Mouse (Mus musculus): ENCODE measurements at regions not wholly inside any gene's neighbourhood (a gene's known extent, or its start where the extent isn't known, plus 50 kb on each side); places are given as distances from the start of the nearest gene placed in this dataset.

GRCm38 (mm10) chr13:48016051-48016450, 245.0 kb upstream of the Id4 start:
- no peak for DNase-seq (ENCODE audit: extremely low read depth)
- peaks cover 75% of the 10 kb centered on the region for H3K9me3 ChIP-seq (replicated peaks; ENCODE audit: low read length)
- H3K4me1 ChIP-seq (ENCODE audit: control insufficient read depth in 1 of 2, insufficient read depth in 2 of 2) = no peaks in the 10 kb centered on the region
- no peaks in the 10 kb centered on the region for H3K79me2 ChIP-seq (replicated peaks; ENCODE audit: control insufficient read depth, extremely low read depth, insufficient read depth, poor library complexity, severe bottlenecking)
- no peak overlapping the region for H3K27ac ChIP-seq (ENCODE audit: insufficient read depth, low read depth)
- H3K4me2 ChIP-seq (ENCODE audit: insufficient read depth, low read depth, poor library complexity, severe bottlenecking) = no peak overlapping the region
- H3K4me3 ChIP-seq (replicated peaks in 1 of 3; ENCODE audit: low read depth in 2 of 3, low read length in 2 of 3, poor library complexity in 1 of 3) = no peak overlapping the region
- H3K36me3 ChIP-seq (replicated peaks in 1 of 2; ENCODE audit: control insufficient read depth in 1 of 2, insufficient read depth in 1 of 2, low read length in 1 of 2) = no peaks in the 10 kb centered on the region
- H3K9ac ChIP-seq (ENCODE audit: insufficient read depth, low read depth) = no peak overlapping the region
- H3K27me3 ChIP-seq (replicated peaks) = no peaks in the 10 kb centered on the region
- in situ Hi-C loops (cut with MboI; ENCODE audit: low pct_ligation_motif_present, low pct_unique_long_range_greater_than_20kb, low sequenced_read_pairs) (loop anchor here (25.0 kb wide), 1 partner anchor 446 kb away; no protein-coding TSS in a partner anchor), dilution Hi-C loops (cut with MboI; ENCODE audit: extremely low pct_ligation_motif_present, extremely low pct_unique_long_range_greater_than_20kb, low sequenced_read_pairs) (no loop called here)
- TF ChIP-seq BHLHE40 (IDR thresholded peaks at IDR 0.05; ENCODE audit: low read depth, low read length) (no peak), MAFK (IDR thresholded peaks at IDR 0.05; ENCODE audit: insufficient replicate concordance, low read length) (no peak), ZMIZ1 (IDR thresholded peaks at IDR 0.05; ENCODE audit: low read depth, low read length) (no peak), POLR2AphosphoS2 (IDR thresholded peaks at IDR 0.05; ENCODE audit: low read depth, low read length) (no peak), ZKSCAN1 (IDR thresholded peaks at IDR 0.05; ENCODE audit: borderline replicate concordance, low read depth, low read length) (no peak), CHD1 (IDR thresholded peaks at IDR 0.05; ENCODE audit: low read depth, low read length) (no peak)

GRCm38 (mm10) chr13:48016606-48017005, 244.4 kb upstream of the Id4 start:
- Histone ChIP-seq H3K27ac (ENCODE audit: insufficient read depth, low read depth) (no peak overlapping the region), H3K4me3 (replicated peaks in 1 of 3; ENCODE audit: low read depth in 2 of 3, low read length in 2 of 3, poor library complexity in 1 of 3) (no peak overlapping the region), H3K9ac (ENCODE audit: insufficient read depth, low read depth) (no peak overlapping the region), H3K4me1 (ENCODE audit: control insufficient read depth in 1 of 2, insufficient read depth in 2 of 2) (no peaks in the 10 kb centered on the region), H3K27me3 (replicated peaks) (no peaks in the 10 kb centered on the region), H3K36me3 (replicated peaks in 1 of 2; ENCODE audit: control insufficient read depth in 1 of 2, insufficient read depth in 1 of 2, low read length in 1 of 2) (no peaks in the 10 kb centered on the region), H3K4me2 (ENCODE audit: insufficient read depth, low read depth, poor library complexity, severe bottlenecking) (no peak overlapping the region), H3K9me3 (replicated peaks; ENCODE audit: low read length) (peaks cover 76% of the 10 kb centered on the region), H3K79me2 (replicated peaks; ENCODE audit: control insufficient read depth, extremely low read depth, insufficient read depth, poor library complexity, severe bottlenecking) (no peaks in the 10 kb centered on the region)
- dilution Hi-C loops (cut with MboI; ENCODE audit: extremely low pct_ligation_motif_present, extremely low pct_unique_long_range_greater_than_20kb, low sequenced_read_pairs) (no loop called here), in situ Hi-C loops (cut with MboI; ENCODE audit: low pct_ligation_motif_present, low pct_unique_long_range_greater_than_20kb, low sequenced_read_pairs) (loop anchor here (25.0 kb wide), 1 partner anchor 446 kb away; no protein-coding TSS in a partner anchor)
- DNase-seq (ENCODE audit: extremely low read depth) = no peak
- TF ChIP-seq USF1 (IDR thresholded peaks at IDR 0.05; ENCODE audit: low read depth, low read length) (no peak), UBTF (IDR thresholded peaks at IDR 0.05; ENCODE audit: low read depth, low read length) (no peak), ETS1 (conservative IDR thresholded peaks at IDR 0.05; ENCODE audit: low read depth, low read length) (no peak), NELFE (IDR thresholded peaks at IDR 0.05; ENCODE audit: low read depth, low read length) (no peak), GABPA (IDR thresholded peaks at IDR 0.05; ENCODE audit: insufficient replicate concordance, low read depth, low read length) (no peak), USF2 (conservative IDR thresholded peaks at IDR 0.05; ENCODE audit: low read depth, low read length) (no peak), SMC3 (IDR thresholded peaks at IDR 0.05; ENCODE audit: low read depth, low read length) (no peak), CHD2 (IDR thresholded peaks at IDR 0.05; ENCODE audit: low read length) (no peak), MYC (IDR thresholded peaks at IDR 0.05; ENCODE audit: low read depth, low read length) (no peak)
